Mouse (Mus musculus) gastrocnemius, adult 2 months (tissue): ENCODE measurements around the gene Ubxn1. TPM values are rescaled to one million over a fixed set of nuclear protein-coding genes. Genes with fewer than 3 reads are reported as not detected.

Source experiments
- DNase-seq: peaks from one replicate; pipeline ENCODE4 v3.0.0; 2022
- H3K27ac ChIP-seq: fragments of 200-600 bp; 2 replicates; pipeline ENCODE4 v1.8.1; 2022; ENCODE audit warnings: mild to moderate bottlenecking
- H3K4me3 ChIP-seq: fragments of 200-600 bp; 2 replicates; pipeline ENCODE4 v1.8.1; 2022; ENCODE audit warnings: mild to moderate bottlenecking, moderate library complexity
- CTCF ChIP-seq: fragments of 200-600 bp; IDR thresholded peaks from 2 replicates; pipeline ENCODE4 v1.8.1; 2022; ENCODE audit warnings: antibody characterized with exemption, mild to moderate bottlenecking, moderate library complexity
- intact Hi-C: fragments of 180-260 bp; cut with DNase I; formaldehyde crosslinking; loops from one replicate; pipeline ENCODE4 v1.15.1; 2025
- microRNA-seq: library from miRNA; unstranded; fragments of <30 nt; microRNA quantifications from one replicate; pipeline ENCODE4 v1.2.0, GENCODE M21; 2021
- total RNA-seq, 2 experiments: library from RNA; stranded (reverse); gene quantifications; 2 replicates each; pipeline ENCODE4 v1.2.3; 2021

The Ubxn1 gene
- total RNA-seq, 2 experiments from 2014 or later, result 199 to 235 TPM

- intact Hi-C loops, result loop anchor here (2.0 kb wide), 1 partner anchor 46 kb away; the partner anchor contains the start of gene Eef1g
- H3K27ac ChIP-seq, result peak overlapping the region; percentile 96
- H3K4me3 ChIP-seq, result peak overlapping the region; percentile 83
- no peak for DNase-seq
- TF ChIP-seq CTCF, result no peak
Measured at GRCm38 (mm10) chr19:8920836-8921291, 49.6 kb downstream of the Ubxn1 start.

DNA sequence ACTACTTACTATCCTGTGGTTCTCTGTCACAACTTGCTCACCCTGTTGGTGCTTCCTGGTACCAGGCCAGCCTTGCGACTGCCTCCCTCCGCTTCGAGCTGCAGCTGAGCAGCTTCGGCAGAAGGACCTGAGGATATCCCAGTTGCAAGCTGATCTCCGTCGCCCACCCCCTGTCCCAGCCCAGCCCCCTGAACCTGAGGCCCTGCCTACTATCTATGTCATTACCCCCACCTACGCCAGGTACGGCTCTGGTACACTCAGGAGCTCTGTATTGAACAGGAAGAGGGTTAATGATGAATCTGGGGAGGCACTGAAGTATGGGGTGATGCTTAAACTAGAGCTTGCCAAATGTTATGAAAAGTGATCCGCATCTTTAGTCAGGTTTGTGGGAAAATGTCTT is 50.4 kb downstream of the Ubxn1 start:
- H3K4me3 ChIP-seq, result peak overlapping the region; percentile 83
- intact Hi-C loops, result loop anchor here (2.0 kb wide), 1 partner anchor 45 kb away; the partner anchor contains the start of gene Eef1g
- peak overlapping the region; percentile 96; the same call in 1 of the 2 replicates for H3K27ac ChIP-seq
- DNase-seq, result no peak
- no peak for TF ChIP-seq CTCF

Small RNAs within 50 kb of the gene (microRNA-seq; reads per million reads assigned to microRNA genes)
- gene Mir5136, result not detected

Other genes with a start within 250 kb of the Ubxn1 start
- not detected for gene Chrm1, start 207.7 kb upstream of the Ubxn1 start, total RNA-seq
- gene Slc3a2, start 148.1 kb upstream of the Ubxn1 start, total RNA-seq, result 10 to 100 TPM; 33.9 to 35.1 TPM
- 10 to 100 TPM; 15.4 to 16.4 TPM for gene Wdr74, start 135.7 kb upstream of the Ubxn1 start, total RNA-seq
- gene 1700092M07Rik, start 130.8 kb upstream of the Ubxn1 start, total RNA-seq, result not detected
- gene Stx5a, start 130.1 kb upstream of the Ubxn1 start, total RNA-seq, result 10 to 100 TPM; 20.8 to 22.1 TPM
- 10 to 100 TPM; 37.8 to 41.5 TPM for gene Nxf1, start 114.4 kb upstream of the Ubxn1 start, total RNA-seq
- gene Tmem223, start 100.5 kb upstream of the Ubxn1 start, total RNA-seq, result 100 to 1,000 TPM in 1 of 2 experiments, 10 to 100 TPM in 1; 77.2 to 118 TPM
- 10 to 100 TPM in 1 of 2 experiments, 1 to 10 TPM in 1; 7.4 to 10.6 TPM for gene Tmem179b, start 97.0 kb upstream of the Ubxn1 start, total RNA-seq
- gene Taf6l, start 85.1 kb upstream of the Ubxn1 start, total RNA-seq, result 1 to 10 TPM; 5.2 to 6.7 TPM
- 10 to 100 TPM; 35.6 to 42.6 TPM for gene Polr2g, start 72.9 kb upstream of the Ubxn1 start, total RNA-seq
- 1 to 10 TPM in 1 of 2 experiments, under 1 TPM in 1; 0.82 to 1.1 TPM for gene Zbtb3, start 68.9 kb upstream of the Ubxn1 start, total RNA-seq
- 10 to 100 TPM; 11.9 to 12.6 TPM for gene Ttc9c, start 52.2 kb upstream of the Ubxn1 start, total RNA-seq
- gene Hnrnpul2, start 51.5 kb upstream of the Ubxn1 start, total RNA-seq, result 10 to 100 TPM; 40.1 to 49.4 TPM
- not detected for gene AC129217.1, start 41.7 kb upstream of the Ubxn1 start, total RNA-seq
- gene Bscl2, start 34.0 kb upstream of the Ubxn1 start, total RNA-seq, result 10 to 100 TPM; 16.8 to 18.4 TPM
- not detected for gene Gng3, start 32.3 kb upstream of the Ubxn1 start, total RNA-seq
- 1 to 10 TPM; 7.3 to 7.8 TPM for gene Lrrn4cl, start 20.7 kb upstream of the Ubxn1 start, total RNA-seq
- gene Uqcc3, start 9.4 kb downstream of the Ubxn1 start, total RNA-seq, result 10 to 100 TPM; 57.7 to 59.0 TPM
- gene Lbhd1, start 12.2 kb downstream of the Ubxn1 start, total RNA-seq, result 1 to 10 TPM in 1 of 2 experiments, under 1 TPM in 1; 0.99 to 6.1 TPM
- not detected for gene Gm49403, start 12.4 kb downstream of the Ubxn1 start, total RNA-seq
- 10 to 100 TPM; 11.8 to 13.5 TPM for gene 1810009A15Rik, start 17.4 kb downstream of the Ubxn1 start, total RNA-seq
- 1 to 10 TPM in 1 of 2 experiments, under 1 TPM in 1; 0.61 to 5.3 TPM for gene Gm49416, start 17.4 kb downstream of the Ubxn1 start, total RNA-seq
- 10 to 100 TPM; 10.6 to 12.5 TPM for gene Ints5, start 21.5 kb downstream of the Ubxn1 start, total RNA-seq
- 10 to 100 TPM; 21.6 to 26.4 TPM for gene Ganab, start 26.6 kb downstream of the Ubxn1 start, total RNA-seq
- gene B3gat3, start 48.9 kb downstream of the Ubxn1 start, total RNA-seq, result 10 to 100 TPM; 32.2 to 35.7 TPM
- gene Rom1, start 57.9 kb downstream of the Ubxn1 start, total RNA-seq, result 1 to 10 TPM; 7.3 TPM
- gene Eml3, start 58.1 kb downstream of the Ubxn1 start, total RNA-seq, result 1 to 10 TPM; 3.4 to 6.2 TPM
- gene Mta2, start 70.4 kb downstream of the Ubxn1 start, total RNA-seq, result 10 to 100 TPM; 23.5 to 27.2 TPM
- gene Tut1, start 82.4 kb downstream of the Ubxn1 start, total RNA-seq, result 10 to 100 TPM in 1 of 2 experiments, 1 to 10 TPM in 1; 7.9 to 10.4 TPM
- gene Eef1g, start 95.5 kb downstream of the Ubxn1 start, total RNA-seq, result 100 to 1,000 TPM; 423 to 463 TPM
- 100 to 1,000 TPM; 212 to 217 TPM for gene Ahnak, start 117.8 kb downstream of the Ubxn1 start, total RNA-seq
- gene Scgb1a1, start 216.5 kb downstream of the Ubxn1 start, total RNA-seq, result not detected